Mouse (Mus musculus) cerebellum, adult 2 months (tissue): ENCODE data around the gene Cdk5rap3.

Experiments
- CTCF ChIP-seq: fragments of 200-500 bp; IDR thresholded peaks from 2 replicates; pipeline ENCODE4 v1.5.1; 2011; ENCODE audit warnings: low read depth, mild to moderate bottlenecking, control low read depth, low read length, moderate library complexity, borderline replicate concordance; ENCODE audit not compliant: insufficient read depth
- POLR2A ChIP-seq: fragments of 200-500 bp; IDR thresholded peaks from 2 replicates; pipeline ENCODE4 v1.6.1; 2011; ENCODE audit warnings: low read length, control low read depth, borderline replicate concordance; ENCODE audit not compliant: insufficient read depth

GRCm38 (mm10) chr11:96916044-96916884, at the start of gene Cdk5rap3:
- TF ChIP-seq CTCF (peak; percentile 81), POLR2A (peak; percentile 73; the same call in 1 of the 2 replicates)
